Mouse (Mus musculus): ENCODE measurements around the gene Fgf2.

DNA sequence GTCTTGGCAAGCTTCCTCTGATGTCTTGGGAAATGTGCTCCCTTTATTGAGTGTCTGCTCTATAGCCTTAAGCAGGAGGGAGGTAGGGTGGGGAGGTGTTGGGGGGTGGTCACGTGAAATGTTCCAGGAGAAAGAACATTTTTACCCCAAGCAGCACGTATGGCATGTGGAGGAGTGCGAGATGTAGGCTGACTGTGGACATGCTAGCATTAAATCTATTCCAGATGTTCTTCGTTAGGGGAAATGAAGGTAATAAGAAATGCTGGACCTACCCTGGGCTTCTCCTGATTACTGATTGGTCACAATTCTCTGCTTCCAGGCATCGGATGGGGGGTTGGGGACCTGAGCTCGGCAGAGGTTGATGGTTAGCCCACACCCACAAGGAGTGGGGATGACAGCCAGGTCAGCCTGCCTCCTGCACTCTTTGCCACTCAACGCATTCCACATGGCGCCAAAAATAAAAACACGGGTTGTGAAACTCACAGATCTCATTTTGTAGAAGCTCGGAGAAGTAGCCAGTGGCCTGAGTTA lies 5.9 kb downstream of the Fgf2 start:
- TF ChIP-seq CTCF (IDR thresholded peaks at IDR 0.05; ENCODE audit: borderline replicate concordance, extremely low read depth, insufficient read depth, insufficient read length) (no peak), POLR2A (IDR thresholded peaks at IDR 0.05; ENCODE audit: borderline replicate concordance, extremely low read depth, insufficient read depth, insufficient read length, poor library complexity, severe bottlenecking) (no peak)

Data from brain, embryonic 14.5 days (tissue).